Mouse (Mus musculus) liver, embryonic 16.5 days (tissue): Measurements from ENCODE around the gene Atp6v0b. TPM values are rescaled to one million over a fixed set of nuclear protein-coding genes. Genes with fewer than 3 reads are reported as not detected.

Experiments
- ATAC-seq: fragments of 200-750 bp; cut with Nextera tagmentation; 2 replicates; pipeline ENCODE4 v1.8.0; 2017; ENCODE audit warnings: low read depth, mild to moderate bottlenecking, moderate number of reproducible peaks, moderate library complexity
- H3K27ac ChIP-seq: fragments of 300-500 bp; sonication (generic); 2 replicates; pipeline ENCODE4 v1.5.1; 2014; ENCODE audit warnings: mild to moderate bottlenecking, low read length
- H3K27me3 ChIP-seq: fragments of 300-500 bp; sonication (generic); 2 replicates; pipeline ENCODE4 v1.6.1; 2014; ENCODE audit warnings: low read depth, low read length, mixed read lengths; ENCODE audit not compliant: control insufficient read depth, insufficient read depth
- H3K36me3 ChIP-seq: fragments of 300-500 bp; sonication (generic); 2 replicates; pipeline ENCODE4 v1.6.1; 2014; ENCODE audit warnings: mild to moderate bottlenecking; ENCODE audit not compliant: control insufficient read depth, insufficient read depth
- H3K4me1 ChIP-seq: fragments of 300-500 bp; sonication (generic); 2 replicates; pipeline ENCODE4 v1.6.1; 2014; ENCODE audit warnings: low read depth, low read length, mixed read lengths; ENCODE audit not compliant: control insufficient read depth
- H3K4me2 ChIP-seq: fragments of 300-500 bp; sonication (generic); 2 replicates; pipeline ENCODE4 v1.6.1; 2014; ENCODE audit warnings: low read depth, low read length, mixed read lengths
- H3K4me3 ChIP-seq: fragments of 300-500 bp; sonication (generic); 2 replicates; pipeline ENCODE4 v1.5.1; 2014; ENCODE audit warnings: low read depth, mild to moderate bottlenecking, low read length
- H3K9ac ChIP-seq: fragments of 300-500 bp; sonication (generic); 2 replicates; pipeline ENCODE4 v1.6.1; 2014; ENCODE audit warnings: low read depth, low read length
- H3K9me3 ChIP-seq: fragments of 300-500 bp; sonication (generic); replicated peaks from 2 replicates; pipeline ENCODE4 v1.6.1; 2016; ENCODE audit warnings: low read length; ENCODE audit not compliant: control insufficient read depth
- WGBS: fragments of 180-500 bp; shearing (Covaris S2); extraction: QIAGEN DNeasy Blood & Tissue Kit; methylation state at CpG from one replicate; pipeline ENCODE4 v1.1.7; 2014; ENCODE audit not compliant: insufficient replicate concordance; 5-methylcytosine and 5-hydroxymethylcytosine counted together
- polyA plus RNA-seq: library from polyadenylated mRNA; unstranded; fragments of >200 nt; fragmentation: Nextera tagmentation; extraction: Ambion mirVana; gene quantifications from 2 replicates; pipeline ENCODE4 v1.2.1, GENCODE M21; 2015

Gene Atp6v0b
- polyA plus RNA-seq, 1 experiment from 2014 or later, result 165 TPM

GRCm38 (mm10) chr4:117886644-117887043, 489 bp downstream of the Atp6v0b start:
- Histone ChIP-seq H3K4me1 (peaks cover 33% of the 10 kb centered on the region), H3K4me2 (peak overlapping the region; percentile 82), H3K27me3 (peaks cover 29% of the 10 kb centered on the region), H3K9me3 (no peaks in the 10 kb centered on the region), H3K27ac (peak overlapping the region; percentile 90), H3K9ac (peak overlapping the region; percentile 98), H3K36me3 (peaks cover 19% of the 10 kb centered on the region), H3K4me3 (peak overlapping the region; percentile 98)
- under 1% methylated on average over 23 of the region's 24 CpGs for WGBS
- ATAC-seq, result peak; percentile 44

DNA sequence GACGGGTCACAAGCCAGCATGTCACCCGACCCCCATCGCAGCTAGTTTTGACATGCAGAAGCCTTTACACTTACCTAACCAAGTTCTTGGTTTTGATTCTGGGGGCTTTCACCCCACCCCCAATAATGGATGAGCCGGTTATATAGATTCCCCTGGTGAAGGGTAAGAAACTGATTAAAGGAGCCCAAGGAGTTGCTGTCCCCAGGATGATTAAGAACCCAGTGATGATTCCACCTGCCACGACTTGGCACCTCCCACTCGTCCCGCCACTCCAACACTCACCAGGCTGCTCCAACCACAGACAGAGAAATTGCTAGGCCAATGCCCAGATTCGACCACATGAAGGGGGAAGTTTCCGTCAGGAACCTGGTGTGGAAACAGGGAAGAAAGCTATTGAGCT, 1.1 kb downstream of the Atp6v0b start:
- peak overlapping the region; percentile 98 for H3K9ac ChIP-seq
- H3K27ac ChIP-seq, result peak overlapping the region; percentile 90; the same call in 1 of the 2 replicates
- no peaks in the 10 kb centered on the region for H3K9me3 ChIP-seq
- peaks cover 19% of the 10 kb centered on the region for H3K36me3 ChIP-seq
- peak overlapping the region; percentile 98 for H3K4me3 ChIP-seq
- no peak for ATAC-seq
- H3K4me1 ChIP-seq, result peaks cover 29% of the 10 kb centered on the region
- H3K4me2 ChIP-seq, result peak overlapping the region; percentile 82
- WGBS, result 68% methylated on average over 9 of the region's 9 CpGs
- H3K27me3 ChIP-seq, result peaks cover 36% of the 10 kb centered on the region

- WGBS, result 85% methylated on average over 10 of the region's 10 CpGs
These were observed 2.0 kb downstream of the Atp6v0b start for GRCm38 (mm10) chr4:117885093-117885492.

DNA sequence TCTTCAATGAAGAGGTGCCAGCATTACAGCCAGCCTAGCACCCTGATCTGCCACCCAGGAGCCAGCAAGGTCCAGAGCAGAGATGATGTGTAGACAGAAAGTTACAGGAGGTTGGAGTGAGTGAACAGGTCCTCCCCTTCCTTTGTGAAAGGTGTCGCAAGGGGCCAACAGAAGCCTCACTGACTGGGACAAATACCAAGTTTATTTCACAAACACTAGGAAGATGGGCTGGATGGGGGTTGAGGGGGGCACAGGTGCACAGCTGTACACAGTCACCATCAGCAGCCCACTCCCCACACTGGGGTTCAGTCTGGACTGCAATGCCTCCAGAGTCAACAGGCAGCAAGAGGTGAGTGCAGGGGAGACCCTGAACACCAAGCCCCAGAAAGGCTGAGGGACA, 3.0 kb downstream of the Atp6v0b start:
- no peak overlapping the region for H3K27ac ChIP-seq
- no peaks in the 10 kb centered on the region for H3K9me3 ChIP-seq
- H3K4me1 ChIP-seq, result peaks cover 26% of the 10 kb centered on the region
- 75% methylated on average over 1 of the region's 1 CpGs for WGBS
- H3K4me2 ChIP-seq, result no peak overlapping the region
- no peak for ATAC-seq
- no peak overlapping the region; the same call in 1 of the 2 replicates for H3K9ac ChIP-seq
- peaks cover 47% of the 10 kb centered on the region for H3K27me3 ChIP-seq
- H3K36me3 ChIP-seq, result peaks cover 19% of the 10 kb centered on the region
- H3K4me3 ChIP-seq, result no peak overlapping the region

More at GRCm38 (mm10) chr4:117885093-117885492, 2.0 kb downstream of the Atp6v0b start:
- Histone ChIP-seq H3K36me3 (peaks cover 19% of the 10 kb centered on the region), H3K27me3 (peaks cover 44% of the 10 kb centered on the region), H3K4me3 (no peak overlapping the region), H3K9ac (no peak overlapping the region), H3K27ac (no peak overlapping the region), H3K4me1 (peaks cover 26% of the 10 kb centered on the region), H3K4me2 (no peak overlapping the region), H3K9me3 (no peaks in the 10 kb centered on the region)
- no peak for ATAC-seq

DNA sequence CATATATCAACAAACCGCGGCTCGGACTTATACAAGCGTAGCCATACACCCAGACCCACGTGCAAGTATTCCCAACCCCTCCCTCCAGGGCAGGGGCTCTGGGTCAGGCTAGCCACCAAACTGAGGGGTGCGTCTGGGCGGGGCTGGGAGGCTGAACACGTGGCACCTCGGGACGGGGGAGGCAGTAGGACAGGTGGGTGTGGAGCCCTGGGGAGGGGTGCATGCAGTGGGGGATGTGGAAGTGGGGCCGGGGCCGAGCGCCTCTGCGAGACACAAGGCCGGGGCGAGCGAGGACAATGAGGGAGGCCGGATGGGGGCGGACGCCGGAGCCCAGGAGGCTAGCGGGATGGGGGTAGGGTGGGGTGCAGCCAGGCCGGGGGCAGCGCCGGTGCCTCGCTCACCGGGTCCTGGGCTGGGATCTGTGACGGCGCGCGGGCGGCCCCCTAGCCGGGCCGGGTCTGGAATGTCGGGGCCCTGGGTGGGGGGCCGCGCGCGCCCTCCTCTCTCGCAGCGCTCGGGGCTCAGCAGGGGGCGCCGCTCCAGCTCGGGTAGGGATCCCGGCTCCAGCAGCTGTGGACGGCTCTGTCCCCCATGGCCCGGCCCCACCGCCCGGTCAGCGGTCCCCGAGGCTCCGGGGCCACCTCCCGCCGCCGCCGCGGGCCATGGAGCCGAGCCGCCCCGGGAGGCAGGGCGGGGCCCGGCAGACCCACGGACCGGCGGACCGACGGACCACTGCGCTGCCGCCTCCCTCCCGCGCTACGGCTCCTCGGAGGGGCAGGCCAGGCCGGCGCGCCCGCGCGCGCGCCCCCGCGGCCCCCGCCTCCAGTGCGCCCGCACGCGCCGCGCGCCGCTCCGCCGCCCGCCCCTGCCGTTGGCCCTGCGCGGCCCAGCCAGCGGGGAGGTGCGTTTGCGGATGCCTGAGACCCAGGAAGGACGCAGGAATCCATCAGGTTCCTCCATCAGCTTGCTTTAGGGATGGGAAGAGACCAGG, 4.1 kb downstream of the Atp6v0b start, which contains the start of gene B4galt2:
TSS of gene B4galt2 (minus strand) at position 787 of the 991 bp plus-strand sequence.
- Histone ChIP-seq H3K9me3 (no peaks in the 10 kb centered on the region), H3K4me1 (peaks cover 26% of the 10 kb centered on the region), H3K27ac (no peak within 1 kb of the TSS), H3K4me3 (peak within 1 kb of the TSS; percentile 57), H3K27me3 (peaks cover 49% of the 10 kb centered on the region), H3K36me3 (peaks cover 19% of the 10 kb centered on the region), H3K4me2 (peak within 1 kb of the TSS; percentile 73), H3K9ac (peak within 1 kb of the TSS; percentile 61)
- ATAC-seq, result no peak
- WGBS, result 2% methylated on average over 100 of the region's 103 CpGs

GRCm38 (mm10) chr4:117878703-117879102, 8.4 kb downstream of the Atp6v0b start:
- WGBS, result 49% methylated on average over 5 of the region's 5 CpGs
- H3K27ac ChIP-seq, result no peak overlapping the region
- no peak overlapping the region for H3K4me2 ChIP-seq
- no peaks in the 10 kb centered on the region for H3K36me3 ChIP-seq
- no peak overlapping the region for H3K4me3 ChIP-seq
- H3K9me3 ChIP-seq, result no peaks in the 10 kb centered on the region
- peaks cover 40% of the 10 kb centered on the region for H3K27me3 ChIP-seq
- H3K9ac ChIP-seq, result no peak overlapping the region
- H3K4me1 ChIP-seq, result peaks cover 11% of the 10 kb centered on the region
- no peak for ATAC-seq

DNA sequence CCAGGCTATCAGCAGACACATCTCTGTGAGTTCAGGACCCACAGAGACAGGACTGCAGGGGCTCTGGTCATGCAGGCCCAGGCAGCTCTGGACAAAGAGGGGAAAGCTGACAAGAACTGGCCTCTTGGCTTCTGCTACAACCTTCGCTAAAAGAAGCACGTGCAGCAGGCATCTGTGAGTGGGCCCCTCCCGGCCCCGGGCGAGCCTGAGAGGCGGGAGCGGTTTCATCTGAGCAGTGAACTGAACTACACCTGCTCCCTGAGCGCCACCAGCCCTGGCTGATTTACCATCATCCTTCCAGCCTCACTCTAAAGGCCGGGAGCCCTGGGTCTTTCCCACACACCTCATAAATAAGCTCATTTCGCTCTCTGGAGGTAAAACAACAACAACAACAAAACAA, 8.8 kb downstream of the Atp6v0b start:
- 74% methylated on average over 10 of the region's 10 CpGs for WGBS

DNA sequence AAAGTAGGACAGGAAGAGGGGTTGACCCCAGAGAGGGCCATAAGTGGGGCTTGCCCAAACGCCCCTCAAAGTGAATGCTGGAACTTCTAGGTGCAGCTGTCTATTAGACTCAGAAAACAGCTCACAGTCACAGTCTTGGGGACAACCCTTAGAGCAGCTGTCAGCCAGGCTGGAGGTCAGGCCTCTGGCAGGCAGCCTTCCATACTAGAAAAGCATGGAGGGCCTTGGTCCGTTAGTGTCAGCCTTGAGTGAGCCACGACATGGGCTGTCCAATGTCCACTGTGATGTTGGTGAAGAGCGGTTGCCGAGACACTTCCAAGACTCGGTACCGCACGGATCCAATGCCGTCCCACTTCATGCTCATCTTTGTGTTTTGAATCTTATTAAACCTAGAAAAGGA, 13.5 kb downstream of the Atp6v0b start:
- no peak overlapping the region for H3K27ac ChIP-seq
- ATAC-seq, result no peak
- WGBS, result 84% methylated on average over 9 of the region's 9 CpGs
- H3K4me3 ChIP-seq, result no peak overlapping the region
- H3K9me3 ChIP-seq, result no peaks in the 10 kb centered on the region
- H3K4me1 ChIP-seq, result peaks cover 24% of the 10 kb centered on the region
- H3K9ac ChIP-seq, result no peak overlapping the region
- peaks cover 11% of the 10 kb centered on the region for H3K36me3 ChIP-seq
- H3K27me3 ChIP-seq, result no peaks in the 10 kb centered on the region; the same call in 1 of the 2 replicates
- H3K4me2 ChIP-seq, result no peak overlapping the region

More for the DNA sequence above, 8.8 kb downstream of the Atp6v0b start:
- no peaks in the 10 kb centered on the region for H3K36me3 ChIP-seq
- H3K9me3 ChIP-seq, result no peaks in the 10 kb centered on the region
- H3K9ac ChIP-seq, result no peak overlapping the region
- peaks cover 36% of the 10 kb centered on the region for H3K27me3 ChIP-seq
- ATAC-seq, result no peak
- no peak overlapping the region for H3K4me2 ChIP-seq
- peaks cover 7% of the 10 kb centered on the region for H3K4me1 ChIP-seq
- H3K4me3 ChIP-seq, result no peak overlapping the region
- no peak overlapping the region for H3K27ac ChIP-seq

DNA sequence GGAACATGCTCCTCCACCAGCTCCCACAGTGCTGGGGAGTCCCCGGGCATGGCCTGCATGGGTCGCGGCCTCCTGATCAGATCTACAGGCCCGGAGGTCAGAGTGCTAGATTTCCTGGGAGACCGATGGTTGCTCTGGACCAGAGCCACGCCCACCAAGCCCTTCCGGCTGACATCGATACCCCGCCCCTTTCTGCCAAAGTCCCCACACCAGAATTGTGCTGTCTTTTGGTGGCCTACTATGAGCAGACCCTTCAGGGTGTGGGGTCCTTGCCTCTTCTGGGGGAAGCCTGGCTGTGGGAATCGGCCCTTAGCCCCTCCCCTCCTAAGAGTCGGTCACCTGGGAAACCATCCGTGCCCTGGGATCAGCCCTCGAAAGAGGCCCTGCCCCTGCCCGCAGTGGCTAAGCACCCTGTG, 14.7 kb downstream of the Atp6v0b start, which contains the start of gene Ccdc24:
TSS of gene Ccdc24 (minus strand) at position 87 of the 416 bp plus-strand sequence.
- Histone ChIP-seq H3K27me3 (no peaks in the 10 kb centered on the region; the same call in 1 of the 2 replicates), H3K9me3 (no peaks in the 10 kb centered on the region), H3K4me2 (peak within 1 kb of the TSS; percentile 46), H3K4me1 (peaks cover 27% of the 10 kb centered on the region), H3K4me3 (peak within 1 kb of the TSS; percentile 4), H3K27ac (peak within 1 kb of the TSS; percentile 13; the same call in 1 of the 2 replicates), H3K36me3 (peaks cover 23% of the 10 kb centered on the region), H3K9ac (0 out of 2 replicates have a peak within 1 kb of the TSS, but pooled peaks have one; percentile 2)
- 19% methylated on average over 14 of the region's 14 CpGs for WGBS
- ATAC-seq, result peak; percentile 37
